Mouse (Mus musculus): Measurements from ENCODE around the gene Cx3cl1. TPM values are rescaled to one million over a fixed set of nuclear protein-coding genes. Genes with fewer than 3 reads are reported as not detected.
A peak's percentile ranks its signal among the peaks of the same experiment; 100 is the strongest.

Gene Cx3cl1
- polyA plus RNA-seq, 1 experiment, result 65.8 TPM

DNA sequence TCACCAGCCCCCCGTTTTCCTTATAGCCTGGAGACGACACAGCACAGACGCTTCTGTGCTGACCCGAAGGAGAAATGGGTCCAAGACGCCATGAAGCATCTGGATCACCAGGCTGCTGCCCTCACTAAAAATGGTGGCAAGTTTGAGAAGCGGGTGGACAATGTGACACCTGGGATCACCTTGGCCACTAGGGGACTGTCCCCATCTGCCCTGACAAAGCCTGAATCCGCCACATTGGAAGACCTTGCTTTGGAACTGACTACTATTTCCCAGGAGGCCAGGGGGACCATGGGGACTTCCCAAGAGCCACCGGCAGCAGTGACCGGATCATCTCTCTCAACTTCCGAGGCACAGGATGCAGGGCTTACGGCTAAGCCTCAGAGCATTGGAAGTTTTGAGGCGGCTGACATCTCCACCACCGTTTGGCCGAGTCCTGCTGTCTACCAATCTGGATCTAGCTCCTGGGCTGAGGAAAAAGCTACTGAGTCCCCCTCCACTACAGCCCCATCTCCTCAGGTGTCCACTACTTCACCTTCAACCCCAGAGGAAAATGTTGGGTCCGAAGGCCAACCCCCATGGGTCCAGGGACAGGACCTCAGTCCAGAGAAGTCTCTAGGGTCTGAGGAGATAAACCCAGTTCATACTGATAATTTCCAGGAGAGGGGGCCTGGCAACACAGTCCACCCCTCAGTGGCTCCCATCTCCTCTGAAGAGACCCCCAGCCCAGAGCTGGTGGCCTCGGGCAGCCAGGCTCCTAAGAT is 7.9 kb downstream of the Cx3cl1 start:
- WGBS, result 94% methylated on average over 16 of the region's 16 CpGs

GRCm38 (mm10) chr8:94780491-94781154 is 8.8 kb downstream of the Cx3cl1 start:
- WGBS, result 91% methylated on average over 21 of the region's 21 CpGs
- Histone ChIP-seq H3K4me1 (ENCODE audit: control insufficient read depth, insufficient read depth, low read length) (peaks cover 14% of the 10 kb centered on the region), H3K4me3 (replicated peaks; ENCODE audit: extremely low read depth, low read depth, low read length) (no peak overlapping the region)
- TF ChIP-seq CTCF (IDR thresholded peaks at IDR 0.05; ENCODE audit: insufficient read depth, low read length), result no peak
- no peak for TF ChIP-seq POLR2A (IDR thresholded peaks at IDR 0.05; ENCODE audit: borderline replicate concordance, extremely low read depth, low read depth, low read length)
- no peak for DNase-seq

More for the DNA sequence above, 7.9 kb downstream of the Cx3cl1 start:
- Histone ChIP-seq H3K4me1 (ENCODE audit: control insufficient read depth, insufficient read depth, low read length) (peaks cover 10% of the 10 kb centered on the region; the same call in 1 of the 2 replicates), H3K4me3 (replicated peaks; ENCODE audit: extremely low read depth, low read depth, low read length) (no peak overlapping the region)
- TF ChIP-seq POLR2A (IDR thresholded peaks at IDR 0.05; ENCODE audit: borderline replicate concordance, extremely low read depth, low read depth, low read length) (no peak), CTCF (IDR thresholded peaks at IDR 0.05; ENCODE audit: insufficient read depth, low read length) (no peak)
- DNase-seq, result no peak

DNA sequence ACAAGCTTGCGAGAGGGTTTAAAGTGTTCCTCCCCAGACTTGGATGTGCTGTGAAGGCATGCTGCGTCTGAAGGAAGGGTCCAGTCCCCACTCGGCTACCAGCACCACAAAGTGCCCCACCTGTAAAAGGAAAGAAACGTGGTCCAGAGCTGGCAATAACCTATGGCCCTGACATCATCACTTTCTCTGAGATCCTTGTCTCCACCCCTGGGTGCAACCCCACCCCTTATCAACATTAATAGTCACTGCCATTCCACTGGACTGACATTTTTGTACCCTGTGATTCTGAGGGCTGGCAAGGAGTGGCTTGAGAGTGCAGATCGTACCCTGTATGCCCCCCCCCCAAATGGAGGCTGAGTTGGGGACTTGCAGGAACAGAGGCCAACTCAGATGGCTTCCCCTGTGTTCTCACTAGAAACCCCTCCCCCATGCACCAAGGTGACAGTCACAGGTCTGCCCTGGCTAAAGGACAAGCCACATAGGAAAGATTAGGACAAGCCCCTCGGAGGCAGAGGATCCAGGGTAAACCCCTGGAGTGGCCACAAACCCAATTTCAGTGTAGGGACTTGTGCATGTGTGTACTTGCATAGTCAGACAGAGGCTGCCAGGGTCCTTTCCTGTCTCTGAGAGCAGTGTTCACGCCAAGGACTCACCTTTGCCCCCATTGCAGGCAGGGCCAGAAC is 9.5 kb downstream of the Cx3cl1 start:
- no peak for DNase-seq
- no peak overlapping the region for H3K4me3 ChIP-seq (replicated peaks; ENCODE audit: extremely low read depth, low read depth, low read length)
- peaks cover 14% of the 10 kb centered on the region for H3K4me1 ChIP-seq (ENCODE audit: control insufficient read depth, insufficient read depth, low read length)
- WGBS, result 75% methylated on average over 7 of the region's 7 CpGs
- TF ChIP-seq CTCF (IDR thresholded peaks at IDR 0.05; ENCODE audit: insufficient read depth, low read length) (no peak), POLR2A (IDR thresholded peaks at IDR 0.05; ENCODE audit: borderline replicate concordance, extremely low read depth, low read depth, low read length) (no peak)

DNA sequence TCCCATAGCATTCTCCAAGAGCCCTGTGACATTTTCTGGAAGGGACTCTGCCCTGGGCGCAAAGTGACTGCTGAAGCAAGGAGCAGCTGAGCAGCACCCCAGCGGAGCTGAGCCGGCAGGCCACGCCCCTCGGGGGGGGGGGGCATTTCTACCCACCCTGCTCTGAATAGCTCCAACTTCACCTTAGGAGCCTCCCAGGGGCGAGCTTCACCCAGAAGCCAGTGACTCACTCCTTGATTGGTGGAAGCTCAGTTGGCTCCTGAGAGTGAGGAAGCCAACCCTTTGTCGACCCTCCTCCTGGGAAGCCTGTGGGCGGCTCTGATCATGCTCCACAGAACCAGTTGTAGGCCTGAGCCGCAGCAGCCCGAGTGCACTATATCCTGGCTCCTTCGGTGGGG is 10.0 kb downstream of the Cx3cl1 start:
- WGBS, result 29% methylated on average over 11 of the region's 11 CpGs
- Histone ChIP-seq H3K4me3 (replicated peaks; ENCODE audit: extremely low read depth, low read depth, low read length) (no peak overlapping the region), H3K4me1 (ENCODE audit: control insufficient read depth, insufficient read depth, low read length) (peaks cover 14% of the 10 kb centered on the region)
- no peak for TF ChIP-seq CTCF (IDR thresholded peaks at IDR 0.05; ENCODE audit: insufficient read depth, low read length)
- no peak for TF ChIP-seq POLR2A (IDR thresholded peaks at IDR 0.05; ENCODE audit: borderline replicate concordance, extremely low read depth, low read depth, low read length)
- peak; percentile 14 for DNase-seq

GRCm38 (mm10) chr8:94783890-94784289 is 12.1 kb downstream of the Cx3cl1 start:
- Histone ChIP-seq H3K4me1 (ENCODE audit: control insufficient read depth, insufficient read depth, low read length) (peaks cover 9% of the 10 kb centered on the region), H3K4me3 (replicated peaks; ENCODE audit: extremely low read depth, low read depth, low read length) (no peak overlapping the region)
- DNase-seq, result no peak
- 49% methylated on average over 4 of the region's 4 CpGs for WGBS
- TF ChIP-seq CTCF (IDR thresholded peaks at IDR 0.05; ENCODE audit: insufficient read depth, low read length), result no peak
- no peak for TF ChIP-seq POLR2A (IDR thresholded peaks at IDR 0.05; ENCODE audit: borderline replicate concordance, extremely low read depth, low read depth, low read length)

DNA sequence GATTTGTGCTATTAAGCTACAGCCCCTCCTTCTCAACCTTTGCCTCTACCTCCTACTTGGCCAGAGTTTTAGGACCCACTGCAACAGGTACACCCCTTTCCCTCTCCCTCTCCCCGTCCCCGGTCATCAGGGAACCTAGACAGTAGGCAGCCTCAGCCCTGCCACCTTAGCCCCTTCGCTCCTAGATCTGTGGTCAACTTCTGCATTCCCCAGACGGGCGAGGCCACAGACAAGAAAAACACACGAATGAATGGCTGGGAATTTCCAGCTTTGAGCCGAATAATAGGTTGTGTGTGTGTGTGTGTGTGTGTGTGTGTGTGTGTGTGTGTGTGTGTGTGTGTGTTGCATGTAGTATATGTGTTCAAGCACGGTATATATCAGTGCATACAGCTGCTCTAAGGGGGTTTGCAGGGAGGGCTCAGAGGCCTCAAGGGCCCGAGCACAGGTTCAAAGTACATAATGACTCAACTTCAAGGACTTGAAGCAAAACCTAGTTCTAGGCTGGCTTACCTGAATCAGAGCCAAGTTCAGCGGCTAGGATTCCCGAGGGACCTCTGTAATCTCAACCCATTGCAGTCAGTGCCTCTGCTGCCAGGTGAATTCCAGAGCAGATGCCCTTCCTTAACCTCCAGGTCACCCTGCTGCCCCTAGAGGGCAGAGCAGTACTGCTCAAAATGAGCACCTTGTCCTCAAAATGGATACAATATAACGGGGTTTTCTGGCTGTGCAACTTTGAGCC is 13.6 kb downstream of the Cx3cl1 start:
- TF ChIP-seq CTCF (IDR thresholded peaks at IDR 0.05; ENCODE audit: insufficient read depth, low read length), result peak; percentile 72
- TF ChIP-seq POLR2A (IDR thresholded peaks at IDR 0.05; ENCODE audit: borderline replicate concordance, extremely low read depth, low read depth, low read length), result no peak
- peaks cover 8% of the 10 kb centered on the region; the same call in 1 of the 2 replicates for H3K4me1 ChIP-seq (ENCODE audit: control insufficient read depth, insufficient read depth, low read length)
- 42% methylated on average over 12 of the region's 12 CpGs for WGBS
- DNase-seq, result peak; percentile 57
- no peak overlapping the region for H3K4me3 ChIP-seq (replicated peaks; ENCODE audit: extremely low read depth, low read depth, low read length)

GRCm38 (mm10) chr8:94785995-94786595 is 14.3 kb downstream of the Cx3cl1 start:
- TF ChIP-seq POLR2A (IDR thresholded peaks at IDR 0.05; ENCODE audit: borderline replicate concordance, extremely low read depth, low read depth, low read length) (no peak), CTCF (IDR thresholded peaks at IDR 0.05; ENCODE audit: insufficient read depth, low read length) (no peak)
- WGBS, result 75% methylated on average over 6 of the region's 6 CpGs
- peaks cover 8% of the 10 kb centered on the region; the same call in 1 of the 2 replicates for H3K4me1 ChIP-seq (ENCODE audit: control insufficient read depth, insufficient read depth, low read length)
- H3K4me3 ChIP-seq (replicated peaks; ENCODE audit: extremely low read depth, low read depth, low read length), result no peak overlapping the region
- DNase-seq, result no peak

DNA sequence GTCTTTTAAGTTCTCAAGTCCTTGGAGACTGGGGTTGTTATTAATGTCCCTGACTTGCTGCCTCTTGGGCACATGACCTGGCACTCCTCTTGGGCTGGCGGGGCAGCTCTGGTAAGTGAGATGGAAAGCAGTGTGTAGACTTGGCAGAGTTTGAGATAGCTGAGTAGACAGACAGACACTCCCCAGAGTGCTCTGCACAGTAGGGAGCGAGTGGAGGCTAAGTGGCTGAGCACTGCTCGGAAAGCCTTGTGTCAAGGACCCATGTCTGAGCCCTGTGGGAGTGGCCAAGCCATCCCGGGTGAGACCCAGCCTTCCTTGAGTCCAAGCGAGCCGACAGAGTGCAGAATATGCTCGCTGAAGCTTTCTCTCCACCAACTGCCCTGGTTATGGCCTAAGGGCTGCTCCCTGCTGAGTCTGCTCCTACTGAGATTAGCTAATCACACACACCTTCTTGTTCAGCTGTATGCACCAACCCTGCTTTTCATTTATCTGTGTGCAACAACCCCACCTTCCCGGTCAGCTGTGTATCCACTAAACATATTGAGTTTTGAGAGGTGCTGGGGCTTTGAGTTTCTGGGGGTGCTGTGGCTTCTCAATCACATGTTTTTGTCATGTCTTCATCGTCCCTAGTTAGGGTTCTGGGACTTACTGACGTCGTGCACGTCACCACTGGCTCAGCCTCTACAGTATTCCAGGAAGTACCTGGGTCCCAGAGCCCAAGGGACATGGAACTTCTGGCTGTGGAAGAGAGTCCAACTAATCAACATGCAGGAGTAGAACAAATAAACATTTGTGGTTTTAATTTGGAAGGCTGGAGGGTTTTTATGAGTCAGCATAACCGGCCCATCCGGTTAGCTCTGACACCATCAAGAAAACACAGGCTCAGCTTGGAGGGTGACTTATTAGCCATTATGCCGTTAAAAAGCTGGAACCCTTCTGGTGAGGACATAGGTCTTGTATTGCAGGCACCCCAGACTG is 16.0 kb downstream of the Cx3cl1 start:
- Histone ChIP-seq H3K4me3 (replicated peaks; ENCODE audit: extremely low read depth, low read depth, low read length) (no peak overlapping the region), H3K4me1 (ENCODE audit: control insufficient read depth, insufficient read depth, low read length) (peaks cover 8% of the 10 kb centered on the region; the same call in 1 of the 2 replicates)
- TF ChIP-seq POLR2A (IDR thresholded peaks at IDR 0.05; ENCODE audit: borderline replicate concordance, extremely low read depth, low read depth, low read length) (no peak), CTCF (IDR thresholded peaks at IDR 0.05; ENCODE audit: insufficient read depth, low read length) (no peak)
- 48% methylated on average over 15 of the region's 15 CpGs for WGBS
- DNase-seq, result peak; percentile 46

Data from lung, adult 2 months (tissue).